Mouse (Mus musculus) embryonic facial prominence, embryonic 11.5 days (tissue): ENCODE results near the gene Appbp2. TPM values are rescaled to one million over a fixed set of nuclear protein-coding genes. Genes with fewer than 3 reads are reported as not detected.
A peak's percentile ranks its signal among the peaks of the same experiment; 100 is the strongest.

Experiments used
- ATAC-seq: fragments of 200-750 bp; cut with Nextera tagmentation; replicated peaks from 2 replicates; pipeline ENCODE4 v1.8.0; 2017; ENCODE audit warnings: low read depth; ENCODE audit not compliant: insufficient number of reproducible peaks, low FRiP score, low TSS enrichment
- DNase-seq: peaks from one replicate; pipeline ENCODE4 v3.0.0-alpha.2; 2015; ENCODE audit warnings: low spot score
- H3K27ac ChIP-seq: fragments of 300-500 bp; sonication (generic); replicated peaks from 2 replicates; pipeline ENCODE4 v1.5.1; 2014; ENCODE audit warnings: mild to moderate bottlenecking, low read depth, low read length, control low read depth
- H3K27me3 ChIP-seq: fragments of 300-500 bp; sonication (generic); 2 replicates; pipeline ENCODE4 v1.6.1; 2014; ENCODE audit warnings: mild to moderate bottlenecking, low read length, moderate library complexity, mixed read lengths; ENCODE audit not compliant: control insufficient read depth, insufficient read depth
- H3K36me3 ChIP-seq: fragments of 300-500 bp; sonication (generic); replicated peaks from 2 replicates; pipeline ENCODE4 v1.6.1; 2014; ENCODE audit warnings: low read depth, mild to moderate bottlenecking, low read length, moderate library complexity, mixed read lengths; ENCODE audit not compliant: control insufficient read depth, insufficient read depth
- H3K4me1 ChIP-seq: fragments of 300-500 bp; sonication (generic); 2 replicates; pipeline ENCODE4 v1.6.1; 2014; ENCODE audit warnings: low read length, mixed read lengths; ENCODE audit not compliant: control insufficient read depth, insufficient read depth
- H3K4me2 ChIP-seq: fragments of 300-500 bp; sonication (generic); 2 replicates; pipeline ENCODE4 v1.6.1; 2014; ENCODE audit warnings: low read depth, mild to moderate bottlenecking, control low read depth, low read length, moderate library complexity
- H3K4me3 ChIP-seq: fragments of 300-500 bp; sonication (generic); 2 replicates; pipeline ENCODE4 v1.5.1; 2014; ENCODE audit warnings: low read depth, low read length, control low read depth
- H3K9ac ChIP-seq: fragments of 300-500 bp; sonication (generic); replicated peaks from 2 replicates; pipeline ENCODE4 v1.6.1; 2014; ENCODE audit warnings: mild to moderate bottlenecking, control low read depth, low read length
- H3K9me3 ChIP-seq: fragments of 300-500 bp; sonication (generic); replicated peaks from 2 replicates; pipeline ENCODE4 v1.6.1; 2016; ENCODE audit warnings: mild to moderate bottlenecking, low read length, inconsistent platforms, mixed read lengths; ENCODE audit not compliant: control insufficient read depth
- WGBS: fragments of 180-500 bp; shearing (Covaris S2); extraction: QIAGEN DNeasy Blood & Tissue Kit; methylation state at CpG from one replicate; pipeline ENCODE4 v1.1.7; 2014; 5-methylcytosine and 5-hydroxymethylcytosine counted together
- polyA plus RNA-seq: library from polyadenylated mRNA; unstranded; fragments of >200 nt; fragmentation: Nextera tagmentation; extraction: Ambion mirVana; gene quantifications from 2 replicates; pipeline ENCODE4 v1.2.1, GENCODE M21; 2014

Gene Appbp2
- polyA plus RNA-seq, result 56.5 and 58.8 TPM in 2 replicates

- 6% methylated on average over 46 of the region's 48 CpGs for WGBS
- DNase-seq (peak; percentile 95), ATAC-seq (peak; percentile 90)
- no peaks in the 10 kb centered on the region for H3K9me3 ChIP-seq
- peak within 1 kb of the TSS; percentile 96 for H3K9ac ChIP-seq
- H3K4me2 ChIP-seq, result peak within 1 kb of the TSS; percentile 76
- no peaks in the 10 kb centered on the region for H3K4me1 ChIP-seq
- H3K36me3 ChIP-seq, result no peaks in the 10 kb centered on the region
- H3K27me3 ChIP-seq, result no peaks in the 10 kb centered on the region
- H3K27ac ChIP-seq, result peak within 1 kb of the TSS; percentile 99
- peak within 1 kb of the TSS; percentile 95 for H3K4me3 ChIP-seq
Observed at GRCm38 (mm10) chr11:85234990-85235841, at the start of gene Appbp2. Gene Appbp2, minus strand, starts transcription at chr11:85235130.

GRCm38 (mm10) chr11:85281219-85281878 is 46.4 kb upstream of the Appbp2 start:
- Histone ChIP-seq H3K4me3 (no peak overlapping the region), H3K27me3 (no peaks in the 10 kb centered on the region), H3K36me3 (no peaks in the 10 kb centered on the region), H3K4me1 (no peaks in the 10 kb centered on the region), H3K4me2 (no peak overlapping the region), H3K9ac (no peak overlapping the region), H3K27ac (no peak overlapping the region), H3K9me3 (no peaks in the 10 kb centered on the region)
- 73% methylated on average over 15 of the region's 15 CpGs for WGBS
- DNase-seq, result no peak
- ATAC-seq, result no peak

- no peak overlapping the region for H3K27ac ChIP-seq
- H3K4me3 ChIP-seq, result no peak overlapping the region
- DNase-seq, result no peak
- ATAC-seq, result no peak
- no peaks in the 10 kb centered on the region for H3K27me3 ChIP-seq
- H3K9ac ChIP-seq, result no peak overlapping the region
- WGBS, result 70% methylated on average over 1 of the region's 1 CpGs
- H3K9me3 ChIP-seq, result no peaks in the 10 kb centered on the region
- H3K4me1 ChIP-seq, result no peaks in the 10 kb centered on the region
- H3K36me3 ChIP-seq, result no peaks in the 10 kb centered on the region
- H3K4me2 ChIP-seq, result no peak overlapping the region
Observed at GRCm38 (mm10) chr11:85278175-85278574, 43.2 kb upstream of the Appbp2 start.

GRCm38 (mm10) chr11:85277609-85278008 is 42.7 kb upstream of the Appbp2 start:
- H3K36me3 ChIP-seq, result no peaks in the 10 kb centered on the region
- H3K4me1 ChIP-seq, result no peaks in the 10 kb centered on the region
- H3K4me3 ChIP-seq, result no peak overlapping the region
- ATAC-seq (no peak), DNase-seq (no peak)
- no peak overlapping the region for H3K9ac ChIP-seq
- no peaks in the 10 kb centered on the region for H3K9me3 ChIP-seq
- no peak overlapping the region for H3K27ac ChIP-seq
- 57% methylated on average over 5 of the region's 5 CpGs for WGBS
- H3K27me3 ChIP-seq, result no peaks in the 10 kb centered on the region
- no peak overlapping the region for H3K4me2 ChIP-seq

- WGBS, result 87% methylated on average over 5 of the region's 5 CpGs
- H3K9me3 ChIP-seq, result no peaks in the 10 kb centered on the region
- no peak for ATAC-seq
Observed at GRCm38 (mm10) chr11:85275151-85275550, 40.2 kb upstream of the Appbp2 start.

GRCm38 (mm10) chr11:85273299-85273698 is 38.4 kb upstream of the Appbp2 start:
- no peak overlapping the region for H3K27ac ChIP-seq
- no peak overlapping the region for H3K4me3 ChIP-seq
- no peaks in the 10 kb centered on the region for H3K36me3 ChIP-seq
- no peaks in the 10 kb centered on the region for H3K4me1 ChIP-seq
- H3K27me3 ChIP-seq, result no peaks in the 10 kb centered on the region
- ATAC-seq, result no peak
- WGBS, result 66% methylated on average over 6 of the region's 6 CpGs
- no peak overlapping the region for H3K9ac ChIP-seq
- no peak for DNase-seq
- H3K4me2 ChIP-seq, result no peak overlapping the region
- no peaks in the 10 kb centered on the region for H3K9me3 ChIP-seq

More at GRCm38 (mm10) chr11:85275151-85275550, 40.2 kb upstream of the Appbp2 start:
- Histone ChIP-seq H3K9ac (no peak overlapping the region), H3K27ac (no peak overlapping the region; the same call in 1 of the 2 replicates), H3K27me3 (no peaks in the 10 kb centered on the region), H3K4me3 (no peak overlapping the region), H3K36me3 (no peaks in the 10 kb centered on the region), H3K4me1 (no peaks in the 10 kb centered on the region), H3K4me2 (no peak overlapping the region)
- no peak for DNase-seq

GRCm38 (mm10) chr11:85270631-85271030 is 35.7 kb upstream of the Appbp2 start:
- Histone ChIP-seq H3K4me3 (no peak overlapping the region), H3K4me2 (no peak overlapping the region), H3K4me1 (no peaks in the 10 kb centered on the region), H3K27ac (no peak overlapping the region), H3K9me3 (no peaks in the 10 kb centered on the region), H3K36me3 (no peaks in the 10 kb centered on the region), H3K27me3 (no peaks in the 10 kb centered on the region), H3K9ac (no peak overlapping the region)
- ATAC-seq (no peak), DNase-seq (peak; percentile 61)
- 55% methylated on average over 3 of the region's 3 CpGs for WGBS

GRCm38 (mm10) chr11:85267393-85267792 is 32.5 kb upstream of the Appbp2 start:
- DNase-seq, result no peak
- H3K36me3 ChIP-seq, result no peaks in the 10 kb centered on the region
- H3K4me1 ChIP-seq, result no peaks in the 10 kb centered on the region
- 84% methylated on average over 1 of the region's 1 CpGs for WGBS
- H3K4me3 ChIP-seq, result no peak overlapping the region
- H3K27ac ChIP-seq, result no peak overlapping the region
- no peaks in the 10 kb centered on the region for H3K9me3 ChIP-seq
- no peak overlapping the region for H3K4me2 ChIP-seq
- H3K27me3 ChIP-seq, result no peaks in the 10 kb centered on the region
- H3K9ac ChIP-seq, result no peak overlapping the region
- ATAC-seq, result no peak
